Mouse (Mus musculus): Measurements from ENCODE around the gene Lmcd1.

Lmcd1 gene

DNA sequence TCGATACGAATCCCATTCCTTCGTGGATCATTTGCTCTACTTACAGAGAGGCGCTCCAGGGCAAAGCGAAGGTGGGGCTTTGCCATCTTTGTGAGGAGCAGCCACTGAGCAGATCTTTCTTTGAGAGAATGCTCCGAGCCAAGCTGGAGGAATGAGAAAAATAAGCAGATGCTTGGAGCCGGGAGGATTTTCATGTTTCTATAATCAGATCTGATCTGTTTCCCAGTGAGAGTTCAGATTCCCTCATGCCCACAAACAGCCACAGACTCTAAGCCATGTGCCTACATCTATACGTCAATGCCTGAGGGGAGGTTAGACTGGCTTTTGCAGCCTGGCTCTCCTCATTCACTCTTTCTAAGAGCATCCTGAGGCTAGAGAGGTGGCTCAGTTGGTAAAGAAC is 87.1 kb downstream of the Lmcd1 start:
- DNase-seq (ENCODE audit: low spot score), result no peak

- peak; percentile 9 for DNase-seq (ENCODE audit: low spot score)
These were observed 88.9 kb downstream of the Lmcd1 start for GRCm38 (mm10) chr6:112362349-112362958.

DNA sequence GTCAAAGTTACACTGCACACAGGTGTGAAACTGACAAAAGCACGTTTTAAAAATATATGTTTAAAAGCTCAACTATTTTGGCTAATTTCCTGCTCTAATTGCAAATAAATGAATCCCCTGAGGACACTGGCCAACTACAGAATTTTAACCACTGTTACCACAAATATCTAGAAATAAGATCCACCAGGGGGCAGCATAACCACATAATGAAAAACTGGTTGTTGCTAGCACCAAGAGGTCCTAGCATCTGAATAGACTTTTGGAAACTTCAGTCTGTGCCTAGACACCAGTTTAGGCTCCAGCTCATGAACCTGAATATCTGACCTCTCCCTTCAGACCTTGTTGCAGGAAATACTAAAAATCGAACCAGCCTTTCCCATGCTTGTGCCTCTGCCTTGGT is 91.0 kb downstream of the Lmcd1 start:
- DNase-seq (ENCODE audit: low spot score), result peak; percentile 27

- DNase-seq (ENCODE audit: low spot score), result peak; percentile 25
These were observed 91.7 kb downstream of the Lmcd1 start for GRCm38 (mm10) chr6:112365294-112365693.

DNA sequence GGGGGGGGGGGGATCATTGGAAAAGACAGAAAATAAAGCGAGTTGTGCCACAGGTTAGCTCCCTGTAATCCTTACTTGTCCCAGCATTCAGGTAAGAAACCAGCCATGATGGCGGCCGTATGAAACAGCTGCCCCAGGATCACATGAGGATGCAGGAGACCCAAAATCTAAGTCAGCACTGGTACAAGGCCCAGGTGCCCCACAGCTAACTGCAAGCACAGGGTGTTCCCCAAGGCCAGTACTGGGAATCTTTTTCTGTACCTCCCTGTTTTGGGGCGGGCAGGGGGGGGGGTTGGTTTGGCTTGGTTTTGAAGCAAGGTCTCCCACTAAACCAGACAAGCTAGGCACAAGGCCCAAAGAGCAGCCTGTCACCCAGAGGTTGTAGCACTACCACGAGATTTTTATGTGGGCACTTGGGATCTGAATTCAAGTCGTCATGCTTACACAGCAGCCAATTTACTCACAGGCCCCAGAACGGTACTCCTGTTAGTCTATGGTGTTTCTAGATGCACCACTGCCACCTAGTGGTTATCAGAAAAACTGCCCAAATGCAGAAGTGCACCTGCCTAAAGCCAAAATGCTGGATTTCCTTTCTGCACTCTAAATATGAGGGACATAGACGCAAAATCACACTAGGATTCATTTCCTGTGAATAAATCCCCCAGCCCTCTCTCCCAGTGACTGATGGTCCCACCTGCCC is 100.5 kb downstream of the Lmcd1 start:
- peak; percentile 11 for DNase-seq (ENCODE audit: low spot score)

DNA sequence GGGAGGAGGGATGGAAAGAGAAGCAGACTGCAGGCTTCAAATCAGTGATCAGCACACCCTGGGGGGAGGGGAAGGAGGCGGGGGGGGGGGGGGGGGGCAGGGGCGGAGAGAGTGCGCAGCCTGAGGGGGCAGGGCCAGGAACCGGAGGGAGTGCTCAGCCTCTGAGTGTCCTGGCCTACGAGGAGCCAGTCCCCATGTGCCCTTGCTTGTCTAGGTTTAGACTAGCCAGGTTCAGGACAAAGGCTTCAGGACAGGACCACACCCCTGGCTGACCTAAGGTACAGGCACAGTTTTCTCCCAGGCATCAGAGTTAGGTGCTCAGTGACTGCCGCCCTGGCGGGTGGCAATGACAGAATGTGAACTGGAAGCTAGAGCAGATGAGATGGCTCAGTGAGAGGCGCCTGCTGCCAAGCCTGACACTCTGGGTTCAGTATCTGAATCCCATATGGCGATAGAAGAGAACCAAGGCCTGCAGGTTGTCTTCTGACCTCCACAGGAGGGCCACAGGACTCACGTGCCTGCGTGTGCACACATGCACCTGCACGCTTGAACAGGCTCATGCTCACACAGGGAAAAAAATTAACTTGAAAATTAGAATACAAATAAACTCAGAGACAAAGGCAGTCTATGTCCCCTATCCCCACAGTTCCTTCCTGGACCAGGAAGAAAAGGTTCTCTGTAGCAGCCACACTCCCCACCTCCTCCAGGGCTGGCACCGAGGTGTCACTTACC is 102.3 kb downstream of the Lmcd1 start:
- no peak for DNase-seq (ENCODE audit: low spot score)

DNA sequence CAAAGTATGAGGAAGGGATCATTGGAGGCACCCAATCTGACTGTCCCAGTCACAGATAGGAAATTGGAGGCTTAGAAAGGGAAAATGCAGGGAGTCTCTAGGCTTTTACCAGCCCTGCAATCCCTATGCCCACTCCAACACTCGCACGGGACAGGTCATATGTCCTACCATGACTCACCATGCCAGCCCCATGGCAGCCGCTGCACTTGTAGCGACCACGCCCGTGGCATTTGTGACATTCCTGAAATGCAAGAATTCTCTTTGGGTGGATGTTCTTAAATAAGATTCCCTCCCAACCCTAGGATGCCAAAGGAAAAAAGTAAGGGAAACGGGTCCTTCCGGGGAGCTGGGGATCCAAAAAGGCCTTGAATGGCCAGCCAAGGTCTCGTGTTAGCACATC is 105.5 kb downstream of the Lmcd1 start:
- DNase-seq (ENCODE audit: low spot score), result no peak

Data from MN1 (cell line).